In genomic region chr3:32366246-32366734, GRCm38 (mm10) we compare ENCODE assay signal across 8 mouse cellular contexts. TPM values are rescaled to one million over a fixed set of nuclear protein-coding genes. Genes with fewer than 3 reads are reported as not detected.
DNase-seq lines count a peak whose midpoint lies in the region; ATAC-seq and TF ChIP-seq lines count a peak whose summit lies in the region.

No protein-coding gene starts in this region.

- peak overlapping the region; percentile 96; the same call in 1 of the 2 replicates for H3K27ac ChIP-seq in hindbrain, postnatal 0 days

- ATAC-seq in hindbrain, postnatal 0 days, result peak; percentile 39; the same call in 1 of the 2 replicates

- no peak for TF ChIP-seq CTCF in hindbrain, postnatal 0 days (IDR thresholded peaks at IDR 0.05; ENCODE audit: low read depth)

- no peaks in the 10 kb centered on the region for H3K27me3 ChIP-seq in hindbrain, postnatal 0 days (ENCODE audit: insufficient read depth, low read length)

- H3K9ac ChIP-seq in hindbrain, postnatal 0 days (replicated peaks; ENCODE audit: low read length), result peak overlapping the region; percentile 92

- peaks cover 10% of the 10 kb centered on the region for H3K4me1 ChIP-seq in hindbrain, postnatal 0 days (ENCODE audit: insufficient read depth, low read length)

- peak; percentile 10 for DNase-seq in embryo, embryonic 11 days
- no peak for DNase-seq in embryo, embryonic 9.5 days (ENCODE audit: extremely low spot score)
- peak; percentile 32 for DNase-seq in thymus, postnatal 14 days
- DNase-seq in thymus, postnatal 25 days, result no peak
- DNase-seq in hindbrain, postnatal 0 days (ENCODE audit: low spot score), result peak; percentile 46
- peak; percentile 8 for DNase-seq in mesoderm, embryonic 11.5 days (ENCODE audit: low read depth, low spot score)
- no peak for DNase-seq in T-cell, adult 2 months (ENCODE audit: low spot score)
- DNase-seq in spleen, postnatal 14 days (ENCODE audit: low spot score in 2 of 2), result no peak

- peak overlapping the region; percentile 89 for H3K4me3 ChIP-seq in hindbrain, postnatal 0 days (ENCODE audit: low read length)

- no peaks in the 10 kb centered on the region for H3K9me3 ChIP-seq in hindbrain, postnatal 0 days (ENCODE audit: low read length)

- H3K4me2 ChIP-seq in hindbrain, postnatal 0 days (ENCODE audit: low read depth, low read length), result peak overlapping the region; percentile 82

- no peaks in the 10 kb centered on the region for H3K36me3 ChIP-seq in hindbrain, postnatal 0 days (ENCODE audit: insufficient read depth, low read length)

- WGBS in hindbrain, postnatal 0 days, result 44% methylated on average over 17 of the region's 17 CpGs

RNA-seq across cellular contexts. Expression of gene Zmat3, which starts 0.5 kb away (rescaled TPM):
- total RNA-seq in hindbrain, postnatal 0 days (2014; rRNA removed), result 13.2 and 23.6 TPM in 2 replicates
- polyA plus RNA-seq in hindbrain, postnatal 0 days (2015; fragmentation: Nextera tagmentation; extraction: Ambion mirVana), result 5.4 and 6.5 TPM in 2 replicates

RNA-seq across cellular contexts. Expression of gene Pik3ca, which starts 31.2 kb away (rescaled TPM):
- total RNA-seq in hindbrain, postnatal 0 days (2014; rRNA removed), result 33.3 and 35.0 TPM in 2 replicates
- polyA plus RNA-seq in hindbrain, postnatal 0 days (2015; fragmentation: Nextera tagmentation; extraction: Ambion mirVana), result 7.9 and 9.0 TPM in 2 replicates

Comparison
In these comparisons a context has a peak if more than half of its experiments do, and no peak if none do; other contexts are left out.
1. DNase-seq: peak in embryo, embryonic 11 days (single experiment), thymus, postnatal 14 days (single experiment), hindbrain, postnatal 0 days (single experiment) and mesoderm, embryonic 11.5 days (single experiment); none in embryo, embryonic 9.5 days (single experiment), thymus, postnatal 25 days (single experiment), T-cell, adult 2 months (single experiment) and spleen, postnatal 14 days (0 of 2).